Mouse (Mus musculus): Measurements from ENCODE around the gene Kif23.

- TF ChIP-seq POLR2A (IDR thresholded peaks at IDR 0.05; ENCODE audit: insufficient read depth, low read depth, low read length) (no peak), CTCF (IDR thresholded peaks at IDR 0.05; ENCODE audit: insufficient read depth, low read depth, low read length) (no peak)
Measured at GRCm38 (mm10) chr9:61904201-61904600, 42.4 kb downstream of the Kif23 start.
